Mouse (Mus musculus): ENCODE measurements around the gene Rptor. TPM values are rescaled to one million over a fixed set of nuclear protein-coding genes. Genes with fewer than 3 reads are reported as not detected.
"Not testable (repeated sequence)": the region's sequence is repeated elsewhere in the genome, so short reads cannot be mapped to it uniquely, and the experiment has no call there.

Rptor gene
- polyA plus RNA-seq, 1 experiment from 2014 or later = 19.2 TPM

GRCm38 (mm10) chr11:119644612-119645379 lies 42.1 kb downstream of the Rptor start:
- Histone ChIP-seq H3K27ac (ENCODE audit: low read depth, low read length) (no peak overlapping the region), H3K36me3 (ENCODE audit: control insufficient read depth, insufficient read depth, low read length) (no peaks in the 10 kb centered on the region), H3K27me3 (ENCODE audit: control insufficient read depth, insufficient read depth, low read length) (no peaks in the 10 kb centered on the region), H3K4me3 (ENCODE audit: low read depth, low read length) (no peak overlapping the region), H3K9ac (ENCODE audit: low read length) (no peak overlapping the region), H3K4me2 (ENCODE audit: low read depth, low read length, severe bottlenecking) (no peak overlapping the region), H3K4me1 (replicated peaks; ENCODE audit: control insufficient read depth, insufficient read depth, low read length) (peaks cover 4% of the 10 kb centered on the region), H3K9me3 (ENCODE audit: control insufficient read depth, low read length) (no peaks in the 10 kb centered on the region)
- WGBS = 48% methylated on average over 14 of the region's 14 CpGs
- ATAC-seq (replicated peaks; ENCODE audit: low FRiP score) (peak; percentile 39), DNase-seq (ENCODE audit: low spot score) (no peak)

GRCm38 (mm10) chr11:119650456-119650855 lies 47.8 kb downstream of the Rptor start:
- ATAC-seq (replicated peaks; ENCODE audit: low FRiP score) (no peak), DNase-seq (ENCODE audit: low spot score) (no peak)
- Histone ChIP-seq H3K4me1 (replicated peaks; ENCODE audit: control insufficient read depth, insufficient read depth, low read length) (0 out of 2 replicates have a peak, but pooled peaks cover 3% of the 10 kb centered on the region), H3K9me3 (ENCODE audit: control insufficient read depth, low read length) (no peaks in the 10 kb centered on the region), H3K4me2 (ENCODE audit: low read depth, low read length, severe bottlenecking) (no peak overlapping the region), H3K27ac (ENCODE audit: low read depth, low read length) (no peak overlapping the region), H3K9ac (ENCODE audit: low read length) (no peak overlapping the region), H3K4me3 (ENCODE audit: low read depth, low read length) (no peak overlapping the region), H3K27me3 (ENCODE audit: control insufficient read depth, insufficient read depth, low read length) (no peaks in the 10 kb centered on the region), H3K36me3 (ENCODE audit: control insufficient read depth, insufficient read depth, low read length) (no peaks in the 10 kb centered on the region)

GRCm38 (mm10) chr11:119653336-119653735 lies 50.6 kb downstream of the Rptor start:
- WGBS = 84% methylated on average over 9 of the region's 9 CpGs
- Histone ChIP-seq H3K4me3 (ENCODE audit: low read depth, low read length) (no peak overlapping the region), H3K4me1 (replicated peaks; ENCODE audit: control insufficient read depth, insufficient read depth, low read length) (0 out of 2 replicates have a peak, but pooled peaks cover 3% of the 10 kb centered on the region), H3K36me3 (ENCODE audit: control insufficient read depth, insufficient read depth, low read length) (no peaks in the 10 kb centered on the region), H3K27me3 (ENCODE audit: control insufficient read depth, insufficient read depth, low read length) (no peaks in the 10 kb centered on the region), H3K9ac (ENCODE audit: low read length) (no peak overlapping the region), H3K27ac (ENCODE audit: low read depth, low read length) (no peak overlapping the region), H3K4me2 (ENCODE audit: low read depth, low read length, severe bottlenecking) (no peak overlapping the region), H3K9me3 (ENCODE audit: control insufficient read depth, low read length) (no peaks in the 10 kb centered on the region)
- ATAC-seq (replicated peaks; ENCODE audit: low FRiP score) = no peak
- DNase-seq (ENCODE audit: low spot score) = no peak

GRCm38 (mm10) chr11:119657534-119657933 lies 54.8 kb downstream of the Rptor start:
- WGBS = 94% methylated on average over 6 of the region's 6 CpGs
- H3K27me3 ChIP-seq (ENCODE audit: control insufficient read depth, insufficient read depth, low read length) = no peaks in the 10 kb centered on the region
- no peak for ATAC-seq (replicated peaks; ENCODE audit: low FRiP score)

GRCm38 (mm10) chr11:119659296-119659695 lies 56.6 kb downstream of the Rptor start:
- H3K36me3 ChIP-seq (ENCODE audit: control insufficient read depth, insufficient read depth, low read length) = no peaks in the 10 kb centered on the region
- no peak for DNase-seq (ENCODE audit: low spot score)
- ATAC-seq (replicated peaks; ENCODE audit: low FRiP score) = no peak
- WGBS = 88% methylated on average over 3 of the region's 3 CpGs
- no peaks in the 10 kb centered on the region for H3K4me1 ChIP-seq (replicated peaks; ENCODE audit: control insufficient read depth, insufficient read depth, low read length)
- H3K4me3 ChIP-seq (ENCODE audit: low read depth, low read length) = no peak overlapping the region
- no peak overlapping the region for H3K4me2 ChIP-seq (ENCODE audit: low read depth, low read length, severe bottlenecking)
- H3K27ac ChIP-seq (ENCODE audit: low read depth, low read length) = no peak overlapping the region
- H3K9ac ChIP-seq (ENCODE audit: low read length) = no peak overlapping the region
- no peaks in the 10 kb centered on the region for H3K9me3 ChIP-seq (ENCODE audit: control insufficient read depth, low read length)
- no peaks in the 10 kb centered on the region for H3K27me3 ChIP-seq (ENCODE audit: control insufficient read depth, insufficient read depth, low read length)

More at GRCm38 (mm10) chr11:119657534-119657933, 54.8 kb downstream of the Rptor start:
- H3K9ac ChIP-seq (ENCODE audit: low read length) = no peak overlapping the region
- H3K4me1 ChIP-seq (replicated peaks; ENCODE audit: control insufficient read depth, insufficient read depth, low read length) = no peaks in the 10 kb centered on the region
- no peak for DNase-seq (ENCODE audit: low spot score)
- H3K4me2 ChIP-seq (ENCODE audit: low read depth, low read length, severe bottlenecking) = no peak overlapping the region
- no peak overlapping the region for H3K27ac ChIP-seq (ENCODE audit: low read depth, low read length)
- no peaks in the 10 kb centered on the region for H3K9me3 ChIP-seq (ENCODE audit: control insufficient read depth, low read length)
- H3K36me3 ChIP-seq (ENCODE audit: control insufficient read depth, insufficient read depth, low read length) = no peaks in the 10 kb centered on the region
- no peak overlapping the region for H3K4me3 ChIP-seq (ENCODE audit: low read depth, low read length)

GRCm38 (mm10) chr11:119661479-119661878 lies 58.8 kb downstream of the Rptor start:
- not testable (repeated sequence) for H3K27ac ChIP-seq (ENCODE audit: low read depth, low read length); H3K4me3 ChIP-seq (ENCODE audit: low read depth, low read length); DNase-seq (ENCODE audit: low spot score); H3K9ac ChIP-seq (ENCODE audit: low read length); ATAC-seq (replicated peaks; ENCODE audit: low FRiP score); H3K4me1 ChIP-seq (replicated peaks; ENCODE audit: control insufficient read depth, insufficient read depth, low read length); H3K36me3 ChIP-seq (ENCODE audit: control insufficient read depth, insufficient read depth, low read length); H3K4me2 ChIP-seq (ENCODE audit: low read depth, low read length, severe bottlenecking); H3K27me3 ChIP-seq (ENCODE audit: control insufficient read depth, insufficient read depth, low read length); H3K9me3 ChIP-seq (ENCODE audit: control insufficient read depth, low read length)
- 39% methylated on average over 3 of the region's 4 CpGs for WGBS

GRCm38 (mm10) chr11:119663876-119664275 lies 61.2 kb downstream of the Rptor start:
- no peaks in the 10 kb centered on the region for H3K27me3 ChIP-seq (ENCODE audit: control insufficient read depth, insufficient read depth, low read length)
- no peak overlapping the region for H3K4me2 ChIP-seq (ENCODE audit: low read depth, low read length, severe bottlenecking)
- no peaks in the 10 kb centered on the region for H3K9me3 ChIP-seq (ENCODE audit: control insufficient read depth, low read length)
- no peaks in the 10 kb centered on the region for H3K36me3 ChIP-seq (ENCODE audit: control insufficient read depth, insufficient read depth, low read length)
- no peak overlapping the region for H3K9ac ChIP-seq (ENCODE audit: low read length)
- H3K4me3 ChIP-seq (ENCODE audit: low read depth, low read length) = no peak overlapping the region
- ATAC-seq (replicated peaks; ENCODE audit: low FRiP score) (no peak), DNase-seq (ENCODE audit: low spot score) (no peak)
- no peak overlapping the region for H3K27ac ChIP-seq (ENCODE audit: low read depth, low read length)
- H3K4me1 ChIP-seq (replicated peaks; ENCODE audit: control insufficient read depth, insufficient read depth, low read length) = no peaks in the 10 kb centered on the region
- WGBS = 90% methylated on average over 2 of the region's 2 CpGs

- Histone ChIP-seq H3K9ac (ENCODE audit: low read length) (no peak overlapping the region), H3K4me1 (replicated peaks; ENCODE audit: control insufficient read depth, insufficient read depth, low read length) (no peaks in the 10 kb centered on the region), H3K4me3 (ENCODE audit: low read depth, low read length) (no peak overlapping the region), H3K36me3 (ENCODE audit: control insufficient read depth, insufficient read depth, low read length) (no peaks in the 10 kb centered on the region), H3K27me3 (ENCODE audit: control insufficient read depth, insufficient read depth, low read length) (no peaks in the 10 kb centered on the region), H3K27ac (ENCODE audit: low read depth, low read length) (no peak overlapping the region), H3K4me2 (ENCODE audit: low read depth, low read length, severe bottlenecking) (no peak overlapping the region), H3K9me3 (ENCODE audit: control insufficient read depth, low read length) (no peaks in the 10 kb centered on the region)
- ATAC-seq (replicated peaks; ENCODE audit: low FRiP score) (no peak), DNase-seq (ENCODE audit: low spot score) (no peak)
- WGBS = 77% methylated on average over 10 of the region's 10 CpGs
These were observed 62.1 kb downstream of the Rptor start for GRCm38 (mm10) chr11:119664678-119665307.

- ATAC-seq (replicated peaks; ENCODE audit: low FRiP score) = no peak
- no peak overlapping the region for H3K27ac ChIP-seq (ENCODE audit: low read depth, low read length)
- H3K9ac ChIP-seq (ENCODE audit: low read length) = no peak overlapping the region
These were observed 62.6 kb downstream of the Rptor start for GRCm38 (mm10) chr11:119665308-119665702.

More at GRCm38 (mm10) chr11:119665308-119665702, 62.6 kb downstream of the Rptor start:
- no peaks in the 10 kb centered on the region for H3K27me3 ChIP-seq (ENCODE audit: control insufficient read depth, insufficient read depth, low read length)
- no peak overlapping the region for H3K4me3 ChIP-seq (ENCODE audit: low read depth, low read length)
- no peaks in the 10 kb centered on the region for H3K36me3 ChIP-seq (ENCODE audit: control insufficient read depth, insufficient read depth, low read length)
- 89% methylated on average over 5 of the region's 5 CpGs for WGBS
- no peak for DNase-seq (ENCODE audit: low spot score)
- H3K4me1 ChIP-seq (replicated peaks; ENCODE audit: control insufficient read depth, insufficient read depth, low read length) = no peaks in the 10 kb centered on the region
- no peaks in the 10 kb centered on the region for H3K9me3 ChIP-seq (ENCODE audit: control insufficient read depth, low read length)
- H3K4me2 ChIP-seq (ENCODE audit: low read depth, low read length, severe bottlenecking) = no peak overlapping the region

Measured in forebrain, embryonic 11.5 days (tissue).